Mouse (Mus musculus) liver, postnatal 0 days (tissue): ENCODE results near the gene Nf2.
A peak's percentile ranks its signal among the peaks of the same experiment; 100 is the strongest.

Experiments
- CTCF ChIP-seq: sonication (generic); IDR thresholded peaks from 2 replicates; pipeline ENCODE4 v1.5.1; 2016; ENCODE audit warnings: antibody characterized with exemption, low read depth
- EP300 ChIP-seq: IDR thresholded peaks from 2 replicates; pipeline ENCODE4 v1.6.1; 2016; ENCODE audit warnings: antibody characterized with exemption, low read depth, mild to moderate bottlenecking

- no peak for TF ChIP-seq CTCF
- TF ChIP-seq EP300: peak; percentile 51; the same call in 1 of the 2 replicates
These were observed at the start of gene Nf2 for GRCm38 (mm10) chr11:4849258-4849943.
